Mouse (Mus musculus) cerebellum, adult 11-12 months (tissue): ENCODE results near the gene Cse1l.

Source experiments
- DNase-seq: peaks from one replicate; pipeline ENCODE4 v3.0.0; 2022

Gene Cse1l

GRCm38 (mm10) chr2:166905711-166906522 is at the start of gene Cse1l:
Gene Cse1l, plus strand, starts transcription at chr2:166906040.
- DNase-seq: peak; percentile 97

- DNase-seq: no peak
Observed at GRCm38 (mm10) chr2:166856366-166856765, 49.5 kb upstream of the Cse1l start.

- DNase-seq: no peak
Observed at GRCm38 (mm10) chr2:166857118-166857517, 48.7 kb upstream of the Cse1l start.

- DNase-seq: no peak
Observed at GRCm38 (mm10) chr2:166859214-166859613, 46.6 kb upstream of the Cse1l start.

- no peak for DNase-seq
Observed at GRCm38 (mm10) chr2:166862505-166862904, 43.3 kb upstream of the Cse1l start.

GRCm38 (mm10) chr2:166865476-166865875 is 40.4 kb upstream of the Cse1l start:
- DNase-seq: no peak

- peak; percentile 18 for DNase-seq
Observed at GRCm38 (mm10) chr2:166870271-166870865, 35.5 kb upstream of the Cse1l start.

- no peak for DNase-seq
Observed at GRCm38 (mm10) chr2:166870899-166871298, 34.9 kb upstream of the Cse1l start.

- DNase-seq: no peak
Observed at GRCm38 (mm10) chr2:166874675-166875280, 31.1 kb upstream of the Cse1l start.

- DNase-seq: peak; percentile 30
Observed at GRCm38 (mm10) chr2:166875561-166875960, 30.3 kb upstream of the Cse1l start.

GRCm38 (mm10) chr2:166876331-166876730 is 29.5 kb upstream of the Cse1l start:
- no peak for DNase-seq

- peak; percentile 54 for DNase-seq
Observed at GRCm38 (mm10) chr2:166885066-166885465, 20.8 kb upstream of the Cse1l start.

- no peak for DNase-seq
Observed at GRCm38 (mm10) chr2:166885619-166886018, 20.2 kb upstream of the Cse1l start.

- no peak for DNase-seq
Observed at GRCm38 (mm10) chr2:166886231-166886630, 19.6 kb upstream of the Cse1l start.

- no peak for DNase-seq
Observed at GRCm38 (mm10) chr2:166887816-166888215, 18.0 kb upstream of the Cse1l start.

GRCm38 (mm10) chr2:166891366-166891880 is 14.4 kb upstream of the Cse1l start:
- no peak for DNase-seq

GRCm38 (mm10) chr2:166892158-166892680 is 13.6 kb upstream of the Cse1l start:
- DNase-seq: no peak

- no peak for DNase-seq
Observed at GRCm38 (mm10) chr2:166893036-166893435, 12.8 kb upstream of the Cse1l start.

GRCm38 (mm10) chr2:166896368-166896767 is 9.5 kb upstream of the Cse1l start:
- no peak for DNase-seq

- no peak for DNase-seq
Observed at GRCm38 (mm10) chr2:166896974-166897373, 8.9 kb upstream of the Cse1l start.

GRCm38 (mm10) chr2:166899161-166899560 is 6.7 kb upstream of the Cse1l start:
- DNase-seq: no peak

- DNase-seq: no peak
Observed at GRCm38 (mm10) chr2:166899746-166900145, 6.1 kb upstream of the Cse1l start.

- no peak for DNase-seq
Observed at GRCm38 (mm10) chr2:166900792-166901505, 4.9 kb upstream of the Cse1l start.
